Mouse (Mus musculus) hindbrain, embryonic 12.5 days (tissue): ENCODE results near the gene Eps15. TPM values are rescaled to one million over a fixed set of nuclear protein-coding genes. Genes with fewer than 3 reads are reported as not detected.

ENCODE experiments used
- ATAC-seq: fragments of 200-750 bp; cut with Nextera tagmentation; 2 replicates; pipeline ENCODE4 v1.8.0; 2017; ENCODE audit warnings: moderate TSS enrichment; ENCODE audit not compliant: low FRiP score
- H3K27ac ChIP-seq: fragments of 300-500 bp; sonication (generic); 2 replicates; pipeline ENCODE4 v1.5.1; 2016; ENCODE audit warnings: mild to moderate bottlenecking
- H3K27me3 ChIP-seq: fragments of 300-500 bp; sonication (generic); 2 replicates; pipeline ENCODE4 v1.6.1; 2016; ENCODE audit warnings: mild to moderate bottlenecking
- H3K36me3 ChIP-seq: fragments of 300-500 bp; sonication (generic); 2 replicates; pipeline ENCODE4 v1.6.1; 2016; ENCODE audit warnings: mild to moderate bottlenecking
- H3K4me1 ChIP-seq: fragments of 300-500 bp; sonication (generic); 2 replicates; pipeline ENCODE4 v1.6.1; 2016
- H3K4me2 ChIP-seq: fragments of 300-500 bp; sonication (generic); replicated peaks from 2 replicates; pipeline ENCODE4 v1.6.1; 2016; ENCODE audit warnings: mild to moderate bottlenecking
- H3K4me3 ChIP-seq: fragments of 300-500 bp; sonication (generic); 2 replicates; pipeline ENCODE4 v1.5.1; 2016; ENCODE audit warnings: mild to moderate bottlenecking
- H3K9ac ChIP-seq: fragments of 300-500 bp; sonication (generic); 2 replicates; pipeline ENCODE4 v1.6.1; 2016; ENCODE audit warnings: mild to moderate bottlenecking, moderate library complexity
- H3K9me3 ChIP-seq: fragments of 300-500 bp; sonication (generic); replicated peaks from 2 replicates; pipeline ENCODE4 v1.6.1; 2016; ENCODE audit warnings: mild to moderate bottlenecking
- WGBS: fragments of 180-500 bp; shearing (Covaris S2); methylation state at CpG from one replicate; pipeline ENCODE4 v1.1.7; 2016; 5-methylcytosine and 5-hydroxymethylcytosine counted together
- polyA plus RNA-seq: library from polyadenylated mRNA; unstranded; fragments of >200 nt; fragmentation: Nextera tagmentation; extraction: Ambion mirVana; gene quantifications from 2 replicates; pipeline ENCODE4 v1.2.1, GENCODE M21; 2016

The Eps15 gene
- polyA plus RNA-seq, 1 experiment from 2014 or later = 69.2 TPM

DNA sequence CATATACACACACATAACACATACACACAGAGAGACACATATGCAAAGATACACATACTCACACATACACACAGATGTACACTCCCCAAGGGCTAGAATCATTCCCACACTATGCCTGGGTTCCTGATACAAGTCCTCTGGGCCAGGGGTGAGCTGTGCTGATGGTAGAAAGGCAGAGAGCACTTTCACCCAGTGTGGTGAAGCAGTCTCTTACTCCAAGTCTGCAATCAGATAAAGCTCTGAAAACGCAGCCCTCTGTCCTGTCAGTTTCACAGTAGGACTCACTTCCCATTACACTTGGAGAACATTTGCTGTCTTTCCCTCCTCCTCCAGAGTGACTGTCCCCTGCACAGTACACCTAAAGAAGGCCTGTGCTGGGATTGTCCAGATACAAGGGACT lies 147.0 kb downstream of the Eps15 start:
- 63% methylated on average over 1 of the region's 1 CpGs for WGBS
- H3K36me3 ChIP-seq = no peaks in the 10 kb centered on the region
- H3K27me3 ChIP-seq = no peaks in the 10 kb centered on the region
- no peak overlapping the region for H3K9ac ChIP-seq
- H3K4me1 ChIP-seq = no peaks in the 10 kb centered on the region; the same call in 1 of the 2 replicates
- H3K4me3 ChIP-seq = no peak overlapping the region
- H3K4me2 ChIP-seq = no peak overlapping the region
- no peak overlapping the region for H3K27ac ChIP-seq
- H3K9me3 ChIP-seq = no peaks in the 10 kb centered on the region
- no peak for ATAC-seq

DNA sequence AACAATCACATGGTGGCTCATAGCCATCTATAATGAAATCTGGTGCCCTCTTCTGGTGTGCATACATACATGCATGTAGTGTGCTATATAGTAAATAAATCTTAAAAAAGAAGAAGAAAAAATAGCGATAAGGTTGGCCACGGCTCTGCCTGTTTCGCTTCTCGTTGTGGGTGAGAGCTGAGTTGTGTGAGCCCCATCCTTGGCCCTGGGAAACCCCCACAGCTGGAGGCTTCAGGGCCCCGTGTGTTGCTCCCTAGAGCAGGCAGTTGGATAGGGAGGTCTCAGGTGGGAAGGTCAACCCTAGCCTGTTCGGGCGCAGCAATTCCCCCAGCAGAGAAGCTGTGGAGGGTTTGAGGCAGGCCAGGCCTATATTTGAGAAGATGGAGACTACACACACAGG lies 150.2 kb downstream of the Eps15 start:
- H3K4me1 ChIP-seq = peaks cover 7% of the 10 kb centered on the region
- H3K27me3 ChIP-seq = no peaks in the 10 kb centered on the region
- no peaks in the 10 kb centered on the region for H3K36me3 ChIP-seq
- no peak for ATAC-seq
- H3K9ac ChIP-seq = no peak overlapping the region
- H3K27ac ChIP-seq = no peak overlapping the region
- no peak overlapping the region for H3K4me2 ChIP-seq
- H3K9me3 ChIP-seq = no peaks in the 10 kb centered on the region
- H3K4me3 ChIP-seq = no peak overlapping the region
- WGBS = 92% methylated on average over 7 of the region's 7 CpGs

DNA sequence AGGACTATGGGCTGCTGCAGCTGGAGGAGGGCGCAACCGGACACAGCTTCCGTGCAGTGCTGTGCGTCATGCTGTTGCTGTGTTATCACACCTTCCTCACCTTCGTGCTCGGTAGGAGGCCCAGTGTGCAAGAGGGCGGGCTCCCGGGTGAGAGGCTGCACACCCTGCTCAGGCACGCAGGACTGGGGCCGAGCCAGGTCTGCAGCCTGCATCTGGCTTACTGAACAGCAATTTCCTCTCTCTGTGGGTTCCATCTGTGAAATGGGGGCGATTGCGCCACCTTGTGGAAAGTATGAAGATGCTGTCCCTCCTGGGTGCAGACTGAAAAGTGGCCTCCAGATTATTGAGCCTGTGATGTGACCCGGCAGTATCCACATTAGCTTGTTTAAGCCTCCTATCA lies 150.8 kb downstream of the Eps15 start:
- Histone ChIP-seq H3K4me3 (no peak overlapping the region), H3K9me3 (no peaks in the 10 kb centered on the region), H3K4me1 (peaks cover 7% of the 10 kb centered on the region), H3K27ac (no peak overlapping the region), H3K27me3 (no peaks in the 10 kb centered on the region), H3K36me3 (no peaks in the 10 kb centered on the region), H3K4me2 (no peak overlapping the region), H3K9ac (0 out of 2 replicates have a peak overlapping the region, but pooled peaks have one; percentile 32)
- no peak for ATAC-seq
- WGBS = 56% methylated on average over 13 of the region's 13 CpGs

DNA sequence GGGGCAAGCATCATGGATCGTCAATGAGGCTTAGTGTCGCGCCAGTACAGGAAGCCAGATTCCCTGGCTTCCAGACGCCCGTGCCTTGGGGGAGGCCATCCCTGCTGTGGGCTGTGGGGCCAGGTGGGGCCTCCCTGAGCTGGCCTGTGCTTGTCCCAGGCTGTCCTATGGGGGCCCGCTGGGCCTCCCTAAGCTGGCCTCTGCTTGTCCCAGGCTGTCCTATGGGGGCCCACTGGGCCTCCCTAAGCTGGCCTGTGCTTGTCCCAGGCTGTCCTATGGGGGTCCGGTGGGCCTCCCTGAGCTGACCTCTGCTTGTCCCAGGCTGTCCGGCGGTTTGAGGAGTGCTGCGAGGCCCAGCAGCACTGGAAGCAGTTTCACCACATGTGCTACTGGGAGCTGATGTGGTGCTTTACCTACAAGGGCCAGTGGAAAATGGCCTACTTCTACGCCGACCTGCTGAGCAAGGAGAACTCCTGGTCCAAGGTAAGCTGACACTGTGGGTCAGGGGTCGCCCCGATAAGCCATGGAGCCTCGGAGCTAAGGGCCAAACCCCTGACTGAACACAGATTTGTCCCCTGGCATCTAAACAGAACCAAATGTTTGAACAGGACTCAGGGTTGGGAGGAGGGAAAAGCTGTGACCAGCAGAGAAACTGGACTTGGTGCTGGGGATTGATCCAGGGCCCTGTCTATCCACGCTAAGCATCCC lies 152.8 kb downstream of the Eps15 start:
- no peaks in the 10 kb centered on the region for H3K36me3 ChIP-seq
- H3K9ac ChIP-seq = no peak overlapping the region
- ATAC-seq = no peak
- no peaks in the 10 kb centered on the region for H3K27me3 ChIP-seq
- 75% methylated on average over 16 of the region's 16 CpGs for WGBS
- H3K9me3 ChIP-seq = no peaks in the 10 kb centered on the region
- no peak overlapping the region for H3K4me2 ChIP-seq
- no peak overlapping the region for H3K4me3 ChIP-seq
- H3K4me1 ChIP-seq = peaks cover 7% of the 10 kb centered on the region
- no peak overlapping the region for H3K27ac ChIP-seq

DNA sequence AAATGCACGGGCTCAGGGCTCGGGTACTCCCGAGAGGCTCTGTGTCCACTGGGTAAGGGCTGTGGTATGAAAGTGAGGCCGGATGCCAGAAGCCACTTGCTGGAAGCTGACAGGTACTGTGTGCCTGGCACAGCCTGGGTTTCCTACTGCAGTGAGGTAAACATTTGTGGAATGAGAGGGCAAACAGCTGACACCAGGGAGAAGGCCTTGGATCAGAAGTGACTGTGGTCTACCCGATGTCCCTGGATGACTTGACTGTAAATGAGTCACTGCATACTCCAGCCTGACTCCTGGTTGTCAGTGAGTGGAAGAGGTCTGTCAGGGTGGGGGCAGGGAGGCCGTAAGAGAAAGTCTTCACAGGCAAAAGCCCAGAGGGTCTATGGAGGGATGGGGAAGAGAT lies 153.6 kb downstream of the Eps15 start:
- H3K4me3 ChIP-seq = no peak overlapping the region
- H3K4me1 ChIP-seq = peaks cover 7% of the 10 kb centered on the region
- H3K36me3 ChIP-seq = no peaks in the 10 kb centered on the region
- no peak overlapping the region for H3K4me2 ChIP-seq
- ATAC-seq = no peak
- no peaks in the 10 kb centered on the region for H3K27me3 ChIP-seq
- WGBS = 79% methylated on average over 6 of the region's 6 CpGs
- no peak overlapping the region for H3K27ac ChIP-seq
- no peak overlapping the region for H3K9ac ChIP-seq
- H3K9me3 ChIP-seq = no peaks in the 10 kb centered on the region

DNA sequence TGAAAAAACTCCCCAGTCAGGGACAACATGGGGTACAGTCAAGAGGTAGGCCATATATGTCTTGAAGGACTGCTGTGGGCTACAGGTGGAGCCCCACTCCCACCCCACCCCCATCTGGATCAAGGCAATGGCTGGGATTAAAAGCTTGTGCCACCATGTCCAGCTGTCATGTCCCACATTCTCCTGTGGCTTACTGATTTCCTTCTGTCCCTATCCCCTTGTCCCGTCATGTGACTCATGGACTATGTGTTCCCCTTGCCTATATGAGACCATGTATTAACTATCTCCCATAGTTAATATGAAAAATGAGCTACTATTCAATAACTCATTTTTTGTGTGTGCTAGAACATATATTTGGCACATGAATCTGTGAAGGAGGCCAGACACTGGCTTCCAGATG lies 154.2 kb downstream of the Eps15 start:
- WGBS = 94% methylated on average over 1 of the region's 1 CpGs
- ATAC-seq = no peak
- Histone ChIP-seq H3K9ac (no peak overlapping the region), H3K27me3 (no peaks in the 10 kb centered on the region), H3K27ac (no peak overlapping the region), H3K4me3 (no peak overlapping the region), H3K36me3 (no peaks in the 10 kb centered on the region), H3K4me2 (no peak overlapping the region), H3K9me3 (no peaks in the 10 kb centered on the region), H3K4me1 (peaks cover 7% of the 10 kb centered on the region)

Other genes with a start within 250 kb of the Eps15 start
- gene Osbpl9, start 78.0 kb upstream of the Eps15 start, polyA plus RNA-seq = 87.9 and 97.4 TPM in 2 replicates
- gene Calr4, start 45.8 kb upstream of the Eps15 start, polyA plus RNA-seq = 1.2 and 1.7 TPM in 2 replicates
- gene Ttc39a, start 126.4 kb downstream of the Eps15 start, polyA plus RNA-seq = 2.2 and 2.3 TPM in 2 replicates
- 68.2 and 75.6 TPM in 2 replicates for gene Rnf11, start 204.5 kb downstream of the Eps15 start, polyA plus RNA-seq